Mouse (Mus musculus) left cerebral cortex, adult 2 months (tissue): ENCODE measurements at regions not wholly inside any gene's neighbourhood (a gene's known extent, or its start where the extent isn't known, plus 50 kb on each side); places are given as distances from the start of the nearest gene placed in this dataset.

ENCODE experiments used
- DNase-seq, 2 experiments: peaks; one replicate each; pipeline ENCODE4 v3.0.0; 2021 to 2022; ENCODE audit warnings: low spot score in 2 of 2, mixed read lengths in 1 of 2; ENCODE audit errors: extremely low spot score in 1 of 2
- H3K27ac ChIP-seq: fragments of 200-600 bp; 2 replicates; pipeline ENCODE4 v1.8.1; 2022
- H3K4me3 ChIP-seq: fragments of 200-600 bp; 2 replicates; pipeline ENCODE4 v1.8.1; 2022
- CTCF ChIP-seq: fragments of 200-600 bp; IDR thresholded peaks from 2 replicates; pipeline ENCODE4 v1.8.1; 2022; ENCODE audit warnings: antibody characterized with exemption, mild to moderate bottlenecking, moderate library complexity
- intact Hi-C: fragments of 180-260 bp; cut with DNase I; formaldehyde crosslinking; loops from one replicate; pipeline ENCODE4 v1.15.1; 2025

DNA sequence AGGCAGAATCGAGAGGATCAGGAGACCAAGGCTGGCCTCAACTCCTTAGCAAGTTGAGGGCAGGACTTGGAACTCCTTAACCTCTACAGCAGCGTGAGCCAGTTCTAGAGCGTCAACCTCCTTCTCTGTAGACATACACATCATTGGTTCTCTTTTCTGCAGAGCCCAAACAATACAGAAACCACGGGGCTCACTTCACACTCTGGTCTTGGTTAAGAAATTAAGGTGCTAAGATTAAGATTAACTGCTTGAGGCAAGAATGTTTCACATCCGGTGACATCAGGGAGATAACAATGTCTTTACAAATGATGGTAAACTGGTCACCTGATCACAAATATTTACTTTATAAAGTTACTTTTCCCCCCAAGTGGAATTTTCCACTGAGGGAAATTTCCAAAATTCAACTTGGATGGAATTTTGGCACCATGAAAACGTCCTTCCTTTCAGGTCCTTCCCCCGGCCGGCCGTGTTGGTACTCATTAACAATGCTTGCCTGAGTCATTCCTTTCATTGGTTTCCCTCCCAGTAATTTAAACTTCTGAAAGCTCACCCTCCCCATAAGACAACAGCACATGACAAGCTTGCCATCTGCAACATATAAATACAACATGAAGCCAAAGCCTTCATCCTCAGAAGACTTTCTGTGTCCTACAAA is 77.3 kb upstream of the Kdm7a start:
- no peak for TF ChIP-seq CTCF
- no peak for DNase-seq
- H3K4me3 ChIP-seq = no peak overlapping the region
- H3K27ac ChIP-seq = no peak overlapping the region
- intact Hi-C loops = no loop called here

DNA sequence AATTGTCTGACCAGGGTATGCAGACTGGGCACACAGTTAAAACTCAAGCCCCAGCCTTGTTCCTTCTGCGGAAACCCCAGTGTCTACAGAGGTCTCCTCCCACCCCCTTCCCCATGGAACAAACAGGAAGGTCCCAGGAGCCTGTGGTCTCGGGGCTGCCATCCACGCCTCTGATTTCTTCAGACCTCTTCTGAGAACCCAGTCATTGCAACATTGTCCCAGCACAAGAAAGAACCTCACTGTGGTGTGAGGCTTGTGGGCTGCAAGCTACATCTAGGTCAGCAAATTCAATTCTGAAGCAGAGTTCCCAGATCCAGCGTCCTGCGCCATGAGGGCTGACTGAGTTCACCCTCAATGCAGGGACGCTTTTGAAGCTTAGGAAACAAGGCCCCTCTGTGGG is 71.7 kb upstream of the Kdm7a start:
- Histone ChIP-seq H3K4me3 (no peak overlapping the region), H3K27ac (no peak overlapping the region)

DNA sequence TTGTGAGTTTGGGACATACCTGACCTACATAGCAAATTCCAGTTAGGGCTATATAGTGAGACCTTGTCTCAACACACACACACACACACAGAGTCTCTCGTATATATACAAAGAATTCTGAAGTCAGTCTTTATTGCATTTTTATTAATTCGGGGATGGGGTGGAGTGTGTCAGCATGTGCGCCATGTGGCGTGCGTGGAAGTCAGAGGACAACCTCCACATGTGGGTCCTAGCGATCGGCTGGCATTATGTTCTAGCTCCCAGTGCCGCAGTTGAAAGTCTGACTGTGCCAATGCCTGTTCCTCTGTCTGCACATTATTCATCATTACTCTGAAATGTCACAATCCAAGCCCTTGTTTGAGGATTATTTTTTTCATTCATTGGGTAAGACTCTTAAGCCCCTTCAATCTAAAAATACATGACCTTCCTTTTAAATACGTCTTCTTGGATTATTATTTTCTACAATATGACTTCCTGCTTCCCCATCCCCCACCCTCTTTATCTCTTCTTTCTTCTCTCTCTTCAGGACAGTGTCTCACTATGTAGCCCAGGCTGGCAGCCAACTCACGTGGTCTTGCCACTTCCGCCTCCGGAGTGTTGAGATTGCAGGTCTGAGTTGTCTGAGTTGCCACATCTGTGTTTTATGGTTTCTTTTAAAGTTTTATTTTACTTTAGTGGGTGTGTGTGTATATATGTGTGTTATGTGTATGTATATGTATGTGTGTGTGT is 68.3 kb upstream of the Kdm7a start:
- Histone ChIP-seq H3K4me3 (no peak overlapping the region), H3K27ac (no peak overlapping the region)
- intact Hi-C loops = no loop called here
- TF ChIP-seq CTCF = no peak
- no peak for DNase-seq

More for the DNA sequence above, 71.7 kb upstream of the Kdm7a start:
- TF ChIP-seq CTCF = no peak
- intact Hi-C loops = no loop called here
- DNase-seq = no peak

DNA sequence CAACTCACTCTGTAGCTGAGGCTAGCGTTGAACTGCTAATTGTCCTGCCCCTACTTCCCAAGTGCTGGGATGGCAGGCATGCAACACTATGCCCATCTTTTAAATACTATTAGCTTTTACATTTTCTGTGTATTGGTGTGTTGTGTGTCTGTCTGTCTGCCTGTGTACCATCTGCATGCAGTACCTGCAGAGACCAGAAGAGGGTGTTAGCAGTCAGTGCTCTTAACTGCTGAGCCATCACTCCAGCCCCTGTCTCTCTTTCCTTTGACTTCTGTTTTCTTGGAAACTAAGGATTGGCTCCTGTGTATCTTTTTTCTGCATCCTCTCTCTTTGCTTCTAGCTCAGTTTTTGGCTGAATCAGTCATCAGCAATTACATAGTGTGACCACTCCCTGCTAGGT is 66.8 kb upstream of the Kdm7a start:
- intact Hi-C loops = no loop called here
- TF ChIP-seq CTCF = peak; percentile 23
- DNase-seq = no peak
- Histone ChIP-seq H3K27ac (no peak overlapping the region), H3K4me3 (no peak overlapping the region)

DNA sequence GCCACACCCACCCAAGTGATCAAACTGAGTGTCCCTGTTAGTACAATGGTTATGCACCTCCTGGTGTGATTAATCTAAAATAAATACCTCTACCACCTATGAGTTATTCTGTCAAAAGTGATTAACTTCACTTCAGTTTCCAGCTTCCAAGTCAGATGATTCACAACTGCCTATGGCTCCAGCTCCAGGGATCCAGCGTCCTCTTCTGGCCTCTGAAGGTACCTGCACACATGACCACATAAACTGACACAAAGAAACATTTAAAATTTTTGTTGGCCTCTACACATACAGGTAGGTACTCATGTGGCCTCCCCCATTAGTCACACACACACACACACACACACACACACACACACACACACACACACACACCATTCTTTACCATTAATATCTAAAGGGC is 63.9 kb upstream of the Kdm7a start:
- no peak for TF ChIP-seq CTCF
- no peak overlapping the region for H3K27ac ChIP-seq
- no peak for DNase-seq
- H3K4me3 ChIP-seq = no peak overlapping the region
- intact Hi-C loops = no loop called here

DNA sequence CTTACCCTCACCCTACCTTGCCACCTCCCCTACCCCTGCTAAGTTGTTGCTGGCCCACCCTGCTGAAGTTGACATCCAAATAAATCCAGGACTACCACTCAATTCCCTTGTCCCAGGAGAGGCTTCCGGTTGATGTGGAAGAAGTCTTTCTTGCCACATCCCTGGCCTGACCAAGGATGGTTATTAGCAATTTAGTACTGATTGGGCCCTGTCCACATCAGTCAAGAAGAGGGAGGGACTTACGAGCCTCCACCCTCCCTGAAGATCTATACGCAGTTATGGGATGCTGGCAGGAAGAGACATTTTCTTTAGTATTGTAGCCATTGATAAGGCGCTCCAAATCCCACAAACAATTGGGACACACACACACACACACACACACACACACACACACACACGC is 63.1 kb upstream of the Kdm7a start:
- no peak for TF ChIP-seq CTCF
- DNase-seq = no peak
- intact Hi-C loops = loop anchor here (5.0 kb wide), 1 partner anchor 52 kb away; no protein-coding TSS in a partner anchor
- Histone ChIP-seq H3K4me3 (no peak overlapping the region), H3K27ac (no peak overlapping the region)

DNA sequence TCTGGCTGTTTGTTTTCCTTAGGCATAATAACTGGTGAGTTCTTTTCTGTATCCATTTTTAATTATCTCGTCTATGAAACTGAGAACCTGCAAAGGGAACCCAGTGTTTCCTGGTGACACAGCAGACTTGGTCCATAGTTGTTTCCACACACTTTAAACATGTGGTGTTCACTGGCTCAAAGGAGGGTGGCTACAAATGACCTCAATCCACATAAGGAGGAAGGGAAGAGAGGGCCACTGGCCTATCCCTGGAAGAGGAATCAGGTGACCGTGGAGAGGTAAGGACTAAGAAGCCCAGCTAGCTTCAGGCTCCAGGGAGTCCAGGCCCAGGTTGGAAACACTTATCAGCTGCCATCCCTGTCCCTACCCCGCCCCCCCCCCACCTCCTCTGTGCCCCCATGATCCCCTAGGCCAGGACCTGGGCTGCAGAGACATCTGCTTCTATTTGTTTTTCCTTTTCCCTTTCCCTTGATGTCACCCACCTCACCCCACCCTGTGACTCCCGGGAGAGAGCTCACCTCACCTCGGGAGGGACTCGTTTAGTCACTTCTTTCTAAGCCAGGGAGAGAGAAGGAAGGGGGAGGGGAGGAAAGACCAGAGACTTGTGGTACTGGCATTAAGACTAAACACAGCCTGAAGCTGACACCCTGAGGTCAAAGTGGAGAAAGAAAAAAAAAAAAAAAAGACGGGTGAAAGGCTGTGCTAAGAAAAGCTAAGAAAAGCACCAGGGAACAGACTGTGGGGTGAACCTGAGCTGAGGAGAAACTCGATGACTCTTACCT is 62.2 kb upstream of the Kdm7a start:
- DNase-seq = no peak
- Histone ChIP-seq H3K4me3 (no peak overlapping the region), H3K27ac (no peak overlapping the region)
- intact Hi-C loops = loop anchor here (5.0 kb wide), 1 partner anchor 52 kb away; no protein-coding TSS in a partner anchor
- TF ChIP-seq CTCF = no peak

DNA sequence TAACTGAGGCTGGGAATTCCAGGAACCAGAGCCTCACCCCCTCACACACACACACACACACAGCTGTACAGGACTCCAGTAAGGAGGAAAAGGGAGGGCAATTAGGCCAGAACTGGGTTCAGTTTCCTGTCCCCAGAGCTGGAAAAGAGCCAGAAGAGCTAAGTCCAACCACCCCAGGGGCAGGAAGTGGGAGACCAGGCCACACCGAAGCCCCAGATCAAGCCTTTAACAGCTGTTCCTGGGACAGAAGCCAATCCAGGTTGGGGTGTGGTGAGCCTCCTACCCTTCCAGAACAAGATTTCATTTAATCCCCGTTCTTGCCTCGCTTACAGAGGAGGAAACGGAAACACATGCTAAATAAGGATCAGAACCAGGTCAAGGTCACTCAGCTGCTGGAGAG is 58.1 kb upstream of the Kdm7a start:
- TF ChIP-seq CTCF = no peak
- intact Hi-C loops = loop anchor here (5.0 kb wide), 1 partner anchor 47 kb away; no protein-coding TSS in a partner anchor
- H3K27ac ChIP-seq = no peak overlapping the region
- DNase-seq = no peak
- no peak overlapping the region for H3K4me3 ChIP-seq

DNA sequence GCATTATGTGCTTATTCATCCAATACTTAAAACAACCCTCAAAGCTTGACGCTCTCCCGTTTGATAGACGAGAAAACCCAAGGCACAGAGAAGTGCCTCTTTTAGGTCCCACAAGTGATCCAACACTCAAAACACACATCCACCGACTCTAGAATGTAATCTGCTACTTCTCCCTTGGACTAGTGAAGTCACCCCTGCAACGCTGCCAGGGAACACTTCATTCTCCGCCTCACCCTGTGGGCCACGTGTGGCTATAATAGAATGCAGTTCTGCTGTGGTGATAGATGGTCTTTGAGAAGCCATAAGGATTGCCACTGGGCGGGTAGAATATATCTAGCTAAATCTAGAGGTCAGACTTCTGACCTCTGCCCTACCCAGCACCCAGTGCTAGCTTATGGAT is 57.0 kb upstream of the Kdm7a start:
- H3K4me3 ChIP-seq = no peak overlapping the region
- intact Hi-C loops = no loop called here
- no peak for TF ChIP-seq CTCF
- DNase-seq = no peak
- no peak overlapping the region for H3K27ac ChIP-seq

DNA sequence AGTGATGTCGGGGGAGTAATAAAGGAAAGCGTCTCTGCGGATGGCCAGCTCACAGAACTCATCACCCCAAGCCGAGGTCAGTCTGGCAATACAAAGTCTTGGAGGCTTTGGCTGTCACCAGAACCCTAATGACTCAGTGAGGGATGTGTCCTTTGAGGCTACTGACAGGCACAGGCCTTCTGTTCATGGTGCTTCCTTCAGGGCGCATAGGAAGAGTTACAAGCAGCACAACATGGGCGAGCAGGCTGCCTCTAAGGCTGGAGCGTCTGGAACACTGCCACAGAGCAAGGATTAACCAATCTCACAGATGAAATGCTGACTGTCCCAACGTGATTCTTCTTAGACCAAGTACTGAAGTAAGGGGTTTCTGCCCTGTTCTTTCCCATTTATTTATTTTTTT is 55.4 kb upstream of the Kdm7a start:
- H3K4me3 ChIP-seq = no peak overlapping the region
- TF ChIP-seq CTCF = no peak
- DNase-seq = no peak
- H3K27ac ChIP-seq = no peak overlapping the region
- intact Hi-C loops = no loop called here

DNA sequence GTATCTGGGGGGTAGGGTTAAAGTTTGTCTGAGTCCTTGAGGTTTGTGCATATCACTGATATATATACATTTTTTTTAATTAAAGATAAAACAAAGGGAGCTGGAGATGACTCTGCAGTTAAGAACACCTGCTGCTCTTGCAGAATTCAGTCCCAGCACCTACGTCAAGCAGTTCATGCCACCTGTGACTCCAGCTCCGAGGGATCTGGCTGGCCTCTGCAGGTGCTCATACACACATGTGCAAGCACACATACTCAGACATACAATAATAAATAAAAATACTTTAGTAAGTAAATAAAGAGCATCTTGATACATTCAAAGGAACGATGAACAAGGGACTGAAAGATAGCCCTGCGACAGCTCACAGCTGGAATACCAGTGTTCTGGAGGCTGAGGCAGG is 53.9 kb upstream of the Kdm7a start:
- no peak for DNase-seq
- Histone ChIP-seq H3K27ac (no peak overlapping the region), H3K4me3 (no peak overlapping the region)
- intact Hi-C loops = no loop called here
- no peak for TF ChIP-seq CTCF

DNA sequence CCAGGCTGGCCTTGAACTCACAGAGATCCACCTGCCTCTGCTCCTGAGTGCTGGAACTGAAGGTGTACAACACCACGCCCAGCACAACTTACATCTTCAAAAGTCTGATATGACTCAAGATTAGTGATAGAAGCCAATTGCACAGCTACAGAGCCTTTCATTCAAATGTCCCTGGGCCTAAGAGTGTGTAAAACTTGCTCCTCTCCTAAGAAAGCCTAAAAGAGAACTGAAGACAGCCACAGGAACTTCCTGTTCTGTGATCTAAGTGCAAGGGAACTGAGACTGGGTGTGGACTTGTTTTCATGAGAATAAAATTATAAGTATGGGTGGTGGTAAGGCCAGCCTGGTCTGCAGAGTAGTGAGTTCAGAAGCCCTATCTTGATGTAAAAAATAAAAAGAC is 52.5 kb upstream of the Kdm7a start:
- no peak overlapping the region for H3K27ac ChIP-seq
- H3K4me3 ChIP-seq = no peak overlapping the region
- no peak for TF ChIP-seq CTCF
- DNase-seq = no peak
- intact Hi-C loops = no loop called here
